Mouse (Mus musculus) erythroblast, embryonic 14.5 days (primary cell): ENCODE data around the gene Olfr313. TPM values are rescaled to one million over a fixed set of nuclear protein-coding genes. Genes with fewer than 3 reads are reported as not detected.
"Not testable (repeated sequence)": the region's sequence is repeated elsewhere in the genome, so short reads cannot be mapped to it uniquely, and the experiment has no call there.

Experiments used
- H3K27me3 ChIP-seq: 2 replicates; pipeline ENCODE4 v1.6.1; 2012; ENCODE audit warnings: inconsistent platforms; ENCODE audit not compliant: control insufficient read depth
- H3K36me3 ChIP-seq: 2 replicates; pipeline ENCODE4 v1.6.1; 2012; ENCODE audit warnings: mild to moderate bottlenecking, inconsistent platforms; ENCODE audit not compliant: control insufficient read depth
- H3K4me1 ChIP-seq: 2 replicates; pipeline ENCODE4 v1.6.1; 2012; ENCODE audit warnings: inconsistent platforms; ENCODE audit not compliant: control insufficient read depth
- H3K4me3 ChIP-seq: replicated peaks from 2 replicates; pipeline ENCODE3; 2012; ENCODE audit warnings: moderate library complexity, mild to moderate bottlenecking, inconsistent platforms
- H3K9me3 ChIP-seq: 2 replicates; pipeline ENCODE4 v1.6.1; 2012; ENCODE audit warnings: low read length, inconsistent platforms, mixed read lengths; ENCODE audit not compliant: control insufficient read depth
- GATA1 ChIP-seq: IDR thresholded peaks from 2 replicates; pipeline ENCODE4 v1.6.1; 2012; ENCODE audit warnings: low read length, inconsistent platforms, mixed read lengths
- TAL1 ChIP-seq: IDR thresholded peaks from 3 replicates; pipeline ENCODE4 v1.6.1; 2012; ENCODE audit warnings: low read length, inconsistent platforms, mixed read lengths
- polyA plus RNA-seq: library from polyadenylated mRNA; stranded (reverse); fragments of >175 nt; gene quantifications from 2 replicates; pipeline ENCODE4 v1.2.3, GENCODE M21; 2012

Olfr313 gene
- not detected in 2 replicates for polyA plus RNA-seq

GRCm38 (mm10) chr11:58814700-58815099 is at the start of gene Olfr313:
Gene Olfr313 (plus strand): TSS chr11:58815000.
- H3K4me1 ChIP-seq, H3K4me3 ChIP-seq, H3K36me3 ChIP-seq, H3K27me3 ChIP-seq, H3K9me3 ChIP-seq: not testable (repeated sequence)

- H3K27me3 ChIP-seq = no peaks in the 10 kb centered on the region
- H3K4me3 ChIP-seq = no peak within 1 kb of the TSS
- no peak for TF ChIP-seq TAL1
- no peak for TF ChIP-seq GATA1
- no peaks in the 10 kb centered on the region for H3K4me1 ChIP-seq
- no peaks in the 10 kb centered on the region for H3K36me3 ChIP-seq
- H3K9me3 ChIP-seq = no peaks in the 10 kb centered on the region
These were observed 41.9 kb upstream of the Olfr313 start, which contains the start of gene Olfr315 for GRCm38 (mm10) chr11:58772888-58773287. Gene Olfr315 (plus strand): TSS chr11:58773188.

GRCm38 (mm10) chr11:58782480-58783089 is 32.2 kb upstream of the Olfr313 start, which contains the start of gene Olfr314:
Gene Olfr314 (plus strand): TSS chr11:58782952.
- Histone ChIP-seq H3K36me3 (no peaks in the 10 kb centered on the region), H3K27me3 (no peaks in the 10 kb centered on the region), H3K4me3 (no peak within 1 kb of the TSS), H3K9me3 (no peaks in the 10 kb centered on the region), H3K4me1 (no peaks in the 10 kb centered on the region)
- TF ChIP-seq TAL1 (no peak), GATA1 (no peak)

- Histone ChIP-seq H3K9me3 (no peaks in the 10 kb centered on the region), H3K4me1 (no peaks in the 10 kb centered on the region), H3K4me3 (no peak overlapping the region), H3K36me3 (no peaks in the 10 kb centered on the region), H3K27me3 (no peaks in the 10 kb centered on the region)
- no peak for TF ChIP-seq TAL1
- no peak for TF ChIP-seq GATA1
These were observed 30.6 kb upstream of the Olfr313 start for GRCm38 (mm10) chr11:58784182-58784581.

- Histone ChIP-seq H3K4me3 (no peak overlapping the region), H3K4me1 (peaks cover 3% of the 10 kb centered on the region), H3K36me3 (no peaks in the 10 kb centered on the region), H3K9me3 (no peaks in the 10 kb centered on the region), H3K27me3 (no peaks in the 10 kb centered on the region)
- TF ChIP-seq TAL1 (no peak), GATA1 (no peak)
These were observed 27.1 kb upstream of the Olfr313 start for GRCm38 (mm10) chr11:58787651-58788050.

- Histone ChIP-seq H3K36me3 (no peaks in the 10 kb centered on the region), H3K4me3 (no peak overlapping the region), H3K27me3 (no peaks in the 10 kb centered on the region), H3K4me1 (peaks cover 3% of the 10 kb centered on the region), H3K9me3 (no peaks in the 10 kb centered on the region)
- TF ChIP-seq GATA1 (no peak), TAL1 (no peak)
These were observed 26.5 kb upstream of the Olfr313 start for GRCm38 (mm10) chr11:58788346-58788745.

GRCm38 (mm10) chr11:58789532-58789931 is 25.3 kb upstream of the Olfr313 start:
- Histone ChIP-seq H3K4me1 (peaks cover 3% of the 10 kb centered on the region), H3K4me3 (no peak overlapping the region), H3K9me3 (no peaks in the 10 kb centered on the region), H3K27me3 (no peaks in the 10 kb centered on the region), H3K36me3 (no peaks in the 10 kb centered on the region)
- TF ChIP-seq TAL1 = no peak

GRCm38 (mm10) chr11:58790053-58790452 is 24.7 kb upstream of the Olfr313 start:
- no peaks in the 10 kb centered on the region for H3K36me3 ChIP-seq
- H3K27me3 ChIP-seq = no peaks in the 10 kb centered on the region
- no peak for TF ChIP-seq TAL1
- no peaks in the 10 kb centered on the region for H3K9me3 ChIP-seq
- H3K4me3 ChIP-seq = no peak overlapping the region
- peaks cover 3% of the 10 kb centered on the region for H3K4me1 ChIP-seq

GRCm38 (mm10) chr11:58790646-58791045 is 24.2 kb upstream of the Olfr313 start:
- H3K9me3 ChIP-seq = no peaks in the 10 kb centered on the region
- no peak overlapping the region for H3K4me3 ChIP-seq
- TF ChIP-seq TAL1 = no peak
- no peak for TF ChIP-seq GATA1
- H3K36me3 ChIP-seq = no peaks in the 10 kb centered on the region
- H3K4me1 ChIP-seq = peaks cover 3% of the 10 kb centered on the region
- H3K27me3 ChIP-seq = no peaks in the 10 kb centered on the region

GRCm38 (mm10) chr11:58795856-58796255 is 18.9 kb upstream of the Olfr313 start:
- Histone ChIP-seq H3K4me1 (no peaks in the 10 kb centered on the region; the same call in 1 of the 2 replicates), H3K36me3 (no peaks in the 10 kb centered on the region), H3K9me3 (no peaks in the 10 kb centered on the region), H3K27me3 (no peaks in the 10 kb centered on the region), H3K4me3 (no peak overlapping the region)
- TF ChIP-seq GATA1 (no peak), TAL1 (no peak)
